Mouse (Mus musculus) fibroblast of lung, adult 2 months (primary cell): Measurements from ENCODE around the gene Igfn1.

ENCODE experiments used
- DNase-seq: peaks from one replicate; pipeline ENCODE4 v3.0.0-alpha.2; 2011; ENCODE audit warnings: low read depth

Igfn1 gene

DNA sequence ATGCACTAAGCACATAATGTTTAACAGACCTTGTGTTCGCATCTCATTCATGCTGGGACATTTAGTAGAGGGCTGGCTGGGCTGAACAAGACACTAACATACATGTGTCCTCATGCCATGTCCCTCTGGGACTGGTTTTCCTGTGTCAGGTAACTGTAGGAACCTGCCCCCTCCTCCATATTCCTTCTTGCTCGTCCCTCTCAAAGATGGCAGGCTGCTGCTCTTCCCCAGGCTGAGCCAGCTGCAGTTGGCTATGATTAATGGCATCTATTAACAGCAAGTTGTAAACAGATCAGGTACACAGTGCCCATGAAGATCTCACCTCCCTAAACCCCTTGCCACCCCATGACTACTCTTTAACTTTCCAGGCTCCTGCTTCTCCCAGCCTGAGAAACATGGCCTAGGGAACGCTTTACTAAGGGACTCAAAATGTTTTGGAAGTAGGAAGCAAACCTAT, at the start of gene Igfn1:
Igfn1 (minus strand) TSS at position 51 of the 457 bp plus-strand sequence.
- DNase-seq, result no peak

DNA sequence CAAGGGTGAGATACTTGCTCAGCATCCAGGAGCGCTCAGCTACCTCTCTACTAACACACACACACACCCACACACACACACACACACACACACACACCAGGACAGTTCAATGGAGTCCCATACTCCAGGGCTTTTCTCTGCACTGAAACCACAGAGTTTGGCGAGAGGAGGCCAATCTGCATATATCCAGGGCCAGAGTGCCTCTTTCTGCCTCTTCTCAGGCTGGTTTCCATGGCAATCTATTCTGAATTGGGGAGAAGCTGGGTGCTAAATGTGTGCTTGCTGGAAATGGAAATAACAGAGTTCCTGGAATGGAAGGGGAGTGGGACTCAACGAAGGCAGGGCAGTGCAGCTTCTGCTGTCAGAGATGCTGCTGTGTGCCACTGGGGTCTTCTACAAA, 49.6 kb upstream of the Igfn1 start:
- no peak for DNase-seq

DNA sequence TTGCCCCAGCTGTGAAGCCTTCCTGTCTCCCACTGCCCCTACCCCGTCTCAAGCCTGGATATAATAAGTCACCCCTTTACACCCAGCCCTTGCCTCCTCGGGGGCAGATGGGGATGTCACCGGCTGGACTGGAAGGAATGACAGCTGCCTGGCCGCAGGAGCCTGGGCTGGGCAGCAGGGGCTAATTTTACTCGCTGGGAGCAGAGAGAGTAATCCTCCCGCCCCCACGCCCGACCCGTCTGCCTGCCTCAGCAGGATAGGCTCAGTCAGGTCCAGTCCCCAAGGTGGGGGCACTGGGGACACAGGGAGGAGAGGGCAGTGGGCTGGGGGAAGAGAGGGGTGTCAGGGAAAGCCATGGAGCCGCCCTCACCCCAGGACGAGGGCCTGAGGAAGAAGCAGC, 46.4 kb upstream of the Igfn1 start, which contains the start of gene Cacna1s:
Cacna1s (plus strand) TSS at position 204 of the 400 bp plus-strand sequence.
- no peak for DNase-seq

DNA sequence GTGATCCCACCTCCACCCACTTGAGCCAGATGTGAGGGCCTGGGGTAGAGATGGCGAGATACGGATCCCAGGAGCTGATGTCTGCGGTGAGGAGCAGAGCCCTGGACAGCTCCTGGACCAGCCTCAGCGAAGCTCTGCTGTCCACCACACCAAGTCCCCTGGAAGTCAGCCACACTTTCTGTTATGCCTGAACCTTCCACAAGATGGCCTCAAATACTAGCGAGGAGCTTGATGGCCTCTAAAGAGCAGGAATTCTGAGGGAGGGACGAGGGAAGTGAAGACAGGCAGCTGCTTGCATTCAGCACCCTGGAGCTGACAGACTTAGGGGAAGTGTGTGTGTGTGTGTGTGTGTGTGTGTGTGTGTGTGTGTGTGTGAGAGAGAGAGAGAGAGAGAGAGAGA, 45.3 kb upstream of the Igfn1 start:
- peak; percentile 71 for DNase-seq

DNA sequence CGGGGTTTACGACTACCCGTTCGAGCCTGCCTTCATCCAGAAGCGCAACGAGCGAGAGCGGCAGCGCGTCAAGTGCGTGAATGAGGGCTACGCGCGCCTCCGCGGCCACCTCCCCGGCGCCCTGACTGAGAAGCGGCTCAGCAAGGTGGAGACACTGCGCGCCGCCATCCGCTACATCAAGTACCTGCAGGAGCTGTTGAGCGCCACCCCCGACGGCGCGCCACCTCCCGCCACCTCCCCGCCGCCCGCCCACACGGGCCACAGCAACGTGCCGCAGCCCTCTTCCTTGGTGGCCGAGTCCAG, 44.8 kb upstream of the Igfn1 start:
- no peak for DNase-seq

DNA sequence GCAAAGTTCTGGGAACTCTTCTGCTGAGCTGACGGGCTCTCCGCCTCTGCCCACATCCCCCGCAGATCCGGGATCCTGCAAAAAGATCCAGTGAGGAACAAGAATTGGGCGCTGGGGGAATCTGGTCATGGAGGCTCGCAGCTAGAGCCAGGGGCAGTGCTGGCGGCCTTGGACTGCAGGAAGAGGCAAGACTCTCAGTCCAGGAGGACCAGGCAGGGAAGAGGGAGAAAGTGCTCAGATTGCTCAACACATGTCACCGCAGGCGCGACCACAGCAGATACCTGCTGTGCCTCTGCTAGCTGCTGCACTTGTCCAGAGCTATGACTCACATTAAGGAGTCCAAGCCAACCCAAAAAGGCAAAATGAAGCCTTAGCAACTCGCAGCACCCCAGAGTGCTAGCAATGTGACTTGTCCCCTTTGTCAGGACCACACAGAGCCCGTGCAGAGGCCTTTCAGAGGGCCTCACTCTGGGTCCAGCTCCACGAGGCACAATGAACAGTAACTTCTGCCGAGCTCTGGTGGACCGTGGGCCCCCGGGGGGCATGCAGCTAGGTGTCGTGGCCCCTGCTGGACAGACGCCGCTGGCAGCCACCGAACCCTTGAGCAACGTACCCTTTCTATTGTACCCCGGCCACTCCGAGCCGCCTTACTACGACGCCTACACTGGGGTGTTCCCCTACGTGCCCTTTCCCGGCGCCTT, 44.3 kb upstream of the Igfn1 start, which contains the start of gene Ascl5:
Ascl5 (plus strand) TSS at position 493 of the 701 bp plus-strand sequence.
- no peak for DNase-seq

DNA sequence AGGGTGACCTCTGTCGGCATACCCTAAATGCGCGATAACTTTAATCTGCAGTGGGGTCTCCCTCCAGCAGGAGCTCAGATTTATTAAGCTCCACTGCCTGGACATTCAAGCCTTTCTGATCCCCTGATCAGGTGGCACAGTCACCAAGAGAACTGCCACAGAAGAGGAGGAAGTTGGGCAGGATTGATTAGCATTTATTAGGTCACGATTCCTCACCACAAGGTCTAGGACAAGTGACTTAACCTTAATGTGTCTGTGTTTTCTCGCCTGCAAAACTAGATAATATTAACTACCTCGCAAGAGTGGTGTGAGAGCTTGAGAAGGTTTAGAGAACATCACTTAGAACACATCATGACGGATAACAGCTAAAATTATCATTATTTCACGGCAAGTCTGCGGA, 41.8 kb upstream of the Igfn1 start:
- no peak for DNase-seq

DNA sequence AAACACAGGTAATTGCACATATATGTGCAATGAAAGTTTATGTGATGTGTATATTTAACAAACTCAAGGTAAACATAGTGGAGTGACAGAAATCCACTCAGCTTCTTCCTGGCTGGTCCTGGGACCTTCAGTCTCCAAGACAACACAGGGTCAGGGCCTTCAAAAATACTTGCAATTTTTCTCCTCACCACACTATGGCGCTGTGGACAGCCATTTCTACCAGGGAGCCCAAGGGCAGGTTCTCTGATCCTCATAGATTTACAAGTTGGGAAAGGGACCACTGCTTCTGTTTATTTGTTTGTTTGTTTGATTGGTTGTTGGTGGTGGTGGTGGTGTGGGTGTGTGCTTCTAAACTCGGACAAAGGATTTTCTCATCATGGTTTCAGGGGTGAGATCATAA, 41.3 kb upstream of the Igfn1 start:
- no peak for DNase-seq

DNA sequence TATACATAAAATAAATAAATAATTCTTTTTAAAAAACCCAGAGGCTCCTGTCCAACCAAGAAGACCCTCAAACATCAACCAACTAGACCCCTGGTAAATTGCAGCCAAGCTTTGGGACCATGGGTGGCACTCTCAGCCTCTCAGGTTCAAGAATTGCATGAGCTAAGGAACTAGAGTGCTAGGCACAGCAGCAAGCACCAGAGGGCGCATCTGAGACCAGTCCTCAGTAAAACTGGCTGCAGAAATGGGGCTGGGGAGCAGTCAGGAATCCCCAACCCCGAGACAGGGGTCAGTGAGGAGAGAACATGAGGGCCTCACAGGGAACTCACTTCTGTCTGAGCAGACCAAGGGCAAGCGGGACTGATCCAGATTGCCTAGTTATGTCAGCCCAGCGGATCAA, 39.6 kb upstream of the Igfn1 start:
- DNase-seq, result peak; percentile 15

DNA sequence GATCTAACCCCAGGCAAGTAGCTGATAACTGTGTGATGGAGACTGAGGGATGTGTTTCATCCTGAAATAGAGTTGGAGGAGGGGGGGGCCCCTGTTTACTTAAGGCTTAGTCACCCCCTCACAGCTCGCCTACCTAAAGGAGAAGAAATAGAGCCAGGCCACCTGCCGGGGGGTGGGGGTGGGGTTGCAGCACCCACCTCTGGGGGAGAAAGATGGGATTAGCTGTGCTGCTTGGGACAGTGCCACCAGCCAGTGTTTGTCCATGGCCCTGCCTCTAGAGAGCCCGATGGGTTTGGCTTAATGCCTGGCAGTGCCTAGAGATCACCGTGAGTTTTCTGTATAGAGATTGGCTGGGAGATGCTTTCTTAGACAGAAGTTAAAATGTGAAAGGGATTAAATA, 34.7 kb upstream of the Igfn1 start:
- no peak for DNase-seq

DNA sequence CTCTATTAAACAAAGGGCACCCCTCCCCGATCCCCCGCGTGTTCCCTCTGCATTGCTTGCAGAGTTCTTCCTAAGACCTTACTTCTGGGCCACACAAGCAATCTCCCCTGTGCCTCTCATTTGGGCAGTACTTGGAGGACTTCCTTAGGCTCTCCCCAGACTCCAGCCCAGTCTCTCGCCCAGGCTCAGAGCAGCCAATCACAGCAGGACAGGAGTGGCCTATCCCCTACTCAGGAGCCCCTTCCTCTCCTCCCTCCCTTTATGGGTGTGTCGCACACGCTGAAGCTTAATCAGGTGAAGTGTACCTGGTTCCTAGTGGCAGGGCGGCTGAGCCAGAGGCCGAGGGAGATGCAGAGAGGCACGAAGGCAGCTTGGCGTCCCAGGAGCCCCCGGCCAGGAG, 34.3 kb upstream of the Igfn1 start:
- no peak for DNase-seq

DNA sequence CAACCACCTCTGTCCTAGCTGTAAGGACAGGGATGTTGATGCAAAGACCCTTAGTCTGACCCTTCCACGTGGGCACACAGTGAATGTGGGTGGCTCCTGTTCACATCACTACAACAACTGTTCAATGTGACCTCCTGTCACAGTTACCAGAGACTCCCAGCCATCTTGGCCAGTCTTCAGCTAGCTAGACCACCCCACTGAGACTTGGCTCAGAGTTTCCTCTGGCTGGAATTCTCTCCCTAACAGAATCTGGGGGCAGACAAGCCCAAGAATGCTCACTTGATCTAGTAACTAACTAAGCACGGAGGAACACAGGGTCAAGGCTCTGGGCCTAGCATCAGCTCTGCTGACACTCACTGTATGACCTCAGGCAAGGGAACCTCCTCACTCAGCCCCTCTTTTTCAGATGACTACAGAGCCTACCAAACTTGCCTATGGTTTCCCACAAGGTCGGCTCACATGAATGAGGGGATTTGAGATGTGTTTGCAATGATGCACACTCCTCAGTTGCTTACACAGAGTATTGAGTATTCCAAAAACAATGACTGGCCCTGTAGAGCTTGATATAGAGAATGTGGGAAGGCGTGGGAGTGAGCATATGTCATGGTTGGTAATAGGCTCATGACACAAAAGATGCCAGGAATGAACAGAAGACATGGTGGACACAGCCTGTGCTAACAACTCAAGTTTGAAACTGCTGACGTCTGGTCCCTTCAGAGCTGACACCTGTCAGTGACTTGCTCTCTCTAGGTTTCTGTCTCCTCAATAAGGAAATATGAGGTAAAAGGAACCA, 32.8 kb upstream of the Igfn1 start:
- no peak for DNase-seq

DNA sequence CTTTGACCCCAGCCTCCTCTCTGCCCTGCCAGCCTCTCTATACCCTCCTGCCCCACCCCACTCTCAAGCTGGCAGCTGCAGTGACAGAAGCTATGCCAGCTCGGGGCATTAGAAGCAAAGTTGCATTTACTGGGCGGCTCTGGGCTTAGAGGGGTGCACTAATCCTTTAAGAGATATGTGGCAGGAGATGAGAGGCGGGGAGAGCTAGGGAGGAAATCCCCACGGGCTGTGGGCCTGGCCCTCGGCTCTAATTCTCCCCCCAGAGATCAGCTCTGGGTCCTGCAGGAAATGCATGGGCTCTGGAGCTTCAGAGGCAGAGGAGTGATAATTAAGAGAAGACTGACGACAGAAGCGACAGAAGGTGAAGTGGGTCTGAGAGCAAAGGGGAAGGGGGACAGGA, 26.8 kb upstream of the Igfn1 start:
- DNase-seq, result no peak

DNA sequence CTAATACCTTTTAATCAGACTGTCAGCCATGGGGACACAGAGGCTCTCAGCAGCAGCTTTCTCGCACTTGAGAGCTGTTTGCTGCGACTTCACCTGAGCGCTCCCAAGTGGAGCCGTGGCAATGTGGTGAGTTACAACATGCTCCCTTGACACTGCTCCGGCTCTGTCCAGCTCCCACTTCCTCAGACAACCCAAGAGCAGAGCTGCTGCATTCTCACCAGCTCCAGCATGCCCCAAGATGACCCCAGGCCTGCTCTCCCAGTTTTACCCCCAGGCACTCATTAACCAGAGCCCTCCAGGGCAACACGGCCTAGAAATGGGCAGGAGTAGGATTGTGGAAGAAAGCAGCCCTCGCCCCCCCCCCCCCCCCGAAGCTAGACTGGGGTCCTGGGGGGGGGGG, 25.6 kb upstream of the Igfn1 start:
- no peak for DNase-seq

DNA sequence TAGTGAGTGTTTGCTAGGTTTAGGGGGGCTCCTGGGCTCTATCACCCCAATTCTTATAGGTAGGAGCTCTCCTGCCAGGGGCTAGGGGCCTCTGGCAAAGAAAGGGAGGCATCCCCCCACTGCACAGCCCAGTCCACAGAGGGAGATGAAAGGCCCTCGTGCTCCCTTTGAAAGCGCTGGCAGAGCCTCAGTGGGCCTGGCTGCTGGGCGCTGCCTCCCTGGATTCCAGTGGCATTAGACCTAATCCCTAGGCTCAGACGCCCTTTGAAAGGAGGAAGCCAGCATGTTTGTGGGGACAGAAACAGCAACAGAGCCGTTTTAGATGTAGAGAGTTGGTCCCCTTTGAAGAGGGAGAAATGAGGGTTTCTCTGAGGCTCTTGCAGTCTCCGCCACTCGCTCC, 24.1 kb upstream of the Igfn1 start:
- no peak for DNase-seq

DNA sequence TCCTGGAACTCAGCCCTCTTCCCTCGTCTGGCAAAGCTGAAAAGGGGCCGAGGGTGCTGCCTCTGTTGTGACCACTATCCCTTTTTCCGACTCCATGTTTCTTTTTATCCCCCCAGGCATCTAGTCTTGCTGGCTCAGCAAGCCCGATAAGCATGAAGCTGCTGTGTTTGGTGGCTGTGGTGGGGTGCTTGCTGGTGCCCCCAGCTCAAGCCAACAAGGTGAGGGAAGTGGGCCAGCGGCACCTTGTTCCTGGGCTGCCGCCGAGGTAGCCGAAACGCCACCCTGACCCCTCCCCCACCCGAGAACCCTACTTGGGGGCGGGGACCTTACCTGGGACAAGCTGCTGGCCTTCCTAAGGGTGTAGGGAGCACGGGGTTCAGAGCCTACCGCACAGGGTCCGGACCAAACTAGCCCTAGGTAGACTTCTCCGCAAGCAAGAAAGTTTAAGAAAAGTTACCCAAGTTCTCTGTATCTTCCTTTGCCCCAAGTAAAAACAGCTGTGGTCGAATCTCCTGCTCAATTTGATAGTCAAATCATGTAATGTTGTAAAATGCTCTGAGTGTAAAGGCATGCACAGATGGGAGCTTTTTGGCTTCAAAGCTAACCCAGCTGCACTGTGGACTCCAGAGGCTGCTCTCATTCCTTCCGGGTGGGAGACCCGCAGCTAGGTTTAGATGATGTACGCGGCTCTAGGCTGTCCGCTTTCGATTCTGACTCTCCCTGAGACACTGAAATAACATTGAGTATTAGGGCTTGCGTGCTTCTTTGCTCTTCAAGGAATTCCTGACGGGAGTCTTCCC, 12.4 kb upstream of the Igfn1 start:
- no peak for DNase-seq

DNA sequence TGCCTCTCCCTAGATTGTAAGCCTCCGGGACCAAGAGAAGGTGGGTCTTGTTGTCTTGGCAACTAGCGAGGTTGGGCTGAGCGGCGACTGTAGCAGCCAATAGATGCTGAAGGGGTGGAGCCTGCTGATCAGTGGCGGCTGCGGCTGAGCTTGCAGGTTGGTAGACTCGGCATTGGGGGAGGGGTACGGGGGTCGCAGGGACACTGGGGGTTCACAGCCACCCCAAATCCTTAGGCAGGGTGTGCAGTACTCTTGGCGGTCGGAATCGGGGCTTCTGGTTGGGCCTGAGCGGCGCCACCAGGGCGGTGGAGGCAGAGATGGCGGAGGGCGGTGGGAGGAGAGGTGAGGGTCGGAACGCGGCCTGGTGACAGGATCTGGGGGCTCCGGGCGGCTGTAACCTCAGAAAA, 11.8 kb upstream of the Igfn1 start:
- DNase-seq, result peak; percentile 93

DNA sequence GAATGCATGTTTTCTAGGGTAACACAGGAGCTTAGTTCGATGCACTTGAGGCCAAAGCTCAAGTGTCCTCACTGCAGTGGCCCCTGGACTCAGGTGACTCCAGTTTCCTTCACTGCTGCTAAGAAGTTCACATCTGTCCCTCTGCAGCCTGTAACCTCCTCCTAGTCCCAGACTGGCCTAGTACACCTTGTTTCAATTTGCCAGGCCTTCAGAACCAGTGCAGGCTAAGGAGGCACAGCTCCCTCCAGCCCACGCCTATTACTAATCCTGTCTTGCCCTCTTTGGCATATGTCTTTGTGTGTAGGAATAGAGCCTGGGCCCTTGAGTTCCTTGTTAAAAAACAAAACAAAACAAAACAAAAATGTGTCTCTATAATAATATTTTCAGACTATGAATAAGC, 11.2 kb upstream of the Igfn1 start:
- DNase-seq, result no peak

DNA sequence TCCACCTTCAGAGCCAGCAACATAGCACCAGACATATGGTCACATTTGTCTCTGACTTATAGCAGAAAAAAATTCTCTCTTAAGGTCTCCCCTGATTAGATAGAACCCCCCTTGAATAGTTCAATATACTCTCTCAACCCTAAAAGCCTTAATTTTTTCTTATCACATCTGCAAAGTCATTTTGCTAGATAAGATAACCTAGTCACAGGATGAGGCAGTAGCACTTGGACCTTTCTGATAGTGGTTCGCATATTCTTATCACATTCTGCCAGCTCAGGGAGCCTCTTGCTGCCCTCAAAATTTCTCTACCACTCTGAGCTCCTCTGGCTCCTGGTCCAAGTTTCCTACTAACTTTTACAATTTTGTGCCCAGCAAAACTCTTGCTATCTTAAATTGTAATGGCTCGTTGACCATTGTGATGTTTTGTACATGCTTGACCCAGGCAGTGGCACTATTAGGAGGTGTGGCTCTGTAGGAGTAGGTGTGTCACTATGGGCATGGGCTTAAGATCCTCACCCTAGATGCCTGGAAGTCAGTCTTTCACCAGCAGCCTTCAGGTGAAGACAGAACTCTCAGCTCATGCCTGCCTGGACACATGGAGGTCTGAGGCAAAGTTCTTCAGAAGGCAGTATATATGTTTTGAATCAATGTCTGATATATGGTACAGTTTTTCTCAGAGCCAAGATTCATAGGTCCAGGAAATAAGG, 8.8 kb upstream of the Igfn1 start:
- no peak for DNase-seq

DNA sequence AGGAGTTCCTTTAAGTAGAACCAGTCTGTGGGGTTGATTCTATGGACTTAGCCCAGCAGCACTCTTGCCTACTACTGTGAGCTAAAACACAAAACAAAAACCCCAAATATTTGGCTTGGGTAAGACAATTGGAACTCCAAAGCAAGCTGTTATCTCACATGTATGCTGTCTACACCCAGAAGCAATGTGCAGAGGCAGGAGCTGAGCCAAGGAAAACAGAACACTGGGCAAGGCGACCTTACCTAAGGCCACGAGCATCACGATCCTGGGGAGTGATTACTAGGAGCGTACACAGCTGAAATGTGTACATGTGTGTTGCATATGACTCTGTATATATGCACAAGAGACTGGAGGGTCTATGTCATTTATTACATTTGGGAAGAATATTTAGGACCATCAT, 7.4 kb upstream of the Igfn1 start:
- no peak for DNase-seq

DNA sequence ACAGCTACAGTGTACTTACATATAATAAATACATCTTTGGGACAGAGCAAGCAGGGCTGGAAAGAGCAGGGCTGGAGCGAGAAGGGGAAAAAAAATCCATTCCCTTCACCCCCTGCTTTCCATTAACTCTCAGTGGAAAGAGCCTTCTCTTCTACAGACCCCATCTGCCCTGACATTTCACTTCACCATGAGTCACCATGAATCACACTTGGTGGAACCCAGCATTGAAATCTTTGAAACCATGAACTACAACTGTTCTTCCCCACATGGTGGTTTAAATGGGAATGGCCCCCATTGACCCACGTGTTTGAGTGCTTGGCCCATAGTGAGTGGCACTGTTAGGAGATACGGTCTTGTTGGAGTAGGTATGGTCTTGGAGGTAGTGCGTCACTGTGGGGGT, 4.1 kb upstream of the Igfn1 start:
- DNase-seq, result no peak

DNA sequence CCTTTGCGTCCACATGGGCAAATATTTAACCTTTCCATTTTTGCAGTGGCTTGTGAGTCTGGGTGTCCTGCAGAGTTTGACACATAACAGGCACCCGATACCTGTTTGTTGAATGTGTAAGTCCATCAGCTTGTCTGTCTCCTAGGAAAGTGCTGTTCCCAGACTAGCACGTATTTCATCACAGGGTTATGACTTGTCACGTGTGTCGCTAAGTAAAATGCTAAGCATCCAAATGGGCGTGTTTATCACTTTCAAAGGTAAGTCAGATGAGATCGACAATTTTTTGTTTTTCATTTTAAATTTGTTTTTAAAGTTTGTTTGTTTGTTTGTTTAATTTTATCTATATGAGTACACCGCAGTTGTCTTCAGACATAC, 2.0 kb upstream of the Igfn1 start:
- no peak for DNase-seq
